Mouse (Mus musculus) midbrain, embryonic 16.5 days (tissue): ENCODE measurements at regions not wholly inside any gene's neighbourhood (a gene's known extent, or its start where the extent isn't known, plus 50 kb on each side); places are given as distances from the start of the nearest gene placed in this dataset.

Experiments
- ATAC-seq: fragments of 200-750 bp; cut with Nextera tagmentation; 2 replicates; pipeline ENCODE4 v1.8.0; 2017; ENCODE audit warnings: moderate TSS enrichment
- H3K27ac ChIP-seq: fragments of 300-500 bp; sonication (generic); 2 replicates; pipeline ENCODE4 v1.5.1; 2014; ENCODE audit warnings: mild to moderate bottlenecking, low read length, mixed read lengths
- H3K27me3 ChIP-seq: fragments of 300-500 bp; sonication (generic); 2 replicates; pipeline ENCODE4 v1.6.1; 2014; ENCODE audit warnings: low read depth, low read length, mixed read lengths; ENCODE audit not compliant: control insufficient read depth, insufficient read depth
- H3K36me3 ChIP-seq: fragments of 300-500 bp; sonication (generic); 2 replicates; pipeline ENCODE4 v1.6.1; 2014; ENCODE audit warnings: mild to moderate bottlenecking, low read length, moderate library complexity, mixed read lengths; ENCODE audit not compliant: control insufficient read depth, insufficient read depth
- H3K4me1 ChIP-seq: fragments of 300-500 bp; sonication (generic); 2 replicates; pipeline ENCODE4 v1.6.1; 2014; ENCODE audit warnings: mild to moderate bottlenecking, low read length, mixed read lengths; ENCODE audit not compliant: control insufficient read depth, insufficient read depth
- H3K4me2 ChIP-seq: fragments of 300-500 bp; sonication (generic); 2 replicates; pipeline ENCODE4 v1.6.1; 2014; ENCODE audit warnings: mild to moderate bottlenecking, low read length, mixed read lengths
- H3K4me3 ChIP-seq: fragments of 300-500 bp; sonication (generic); 2 replicates; pipeline ENCODE4 v1.5.1; 2014; ENCODE audit warnings: low read depth, mild to moderate bottlenecking, low read length, moderate library complexity, mixed read lengths
- H3K9ac ChIP-seq: fragments of 300-500 bp; sonication (generic); 2 replicates; pipeline ENCODE4 v1.6.1; 2014; ENCODE audit warnings: low read depth, low read length, mixed read lengths
- H3K9me3 ChIP-seq: fragments of 300-500 bp; sonication (generic); replicated peaks from 2 replicates; pipeline ENCODE4 v1.6.1; 2014; ENCODE audit warnings: mild to moderate bottlenecking, low read length, mixed read lengths; ENCODE audit not compliant: control insufficient read depth, poor library complexity, severe bottlenecking
- WGBS: fragments of 180-500 bp; shearing (Covaris S2); extraction: QIAGEN DNeasy Blood & Tissue Kit; methylation state at CpG from one replicate; pipeline ENCODE4 v1.1.7; 2014; 5-methylcytosine and 5-hydroxymethylcytosine counted together

DNA sequence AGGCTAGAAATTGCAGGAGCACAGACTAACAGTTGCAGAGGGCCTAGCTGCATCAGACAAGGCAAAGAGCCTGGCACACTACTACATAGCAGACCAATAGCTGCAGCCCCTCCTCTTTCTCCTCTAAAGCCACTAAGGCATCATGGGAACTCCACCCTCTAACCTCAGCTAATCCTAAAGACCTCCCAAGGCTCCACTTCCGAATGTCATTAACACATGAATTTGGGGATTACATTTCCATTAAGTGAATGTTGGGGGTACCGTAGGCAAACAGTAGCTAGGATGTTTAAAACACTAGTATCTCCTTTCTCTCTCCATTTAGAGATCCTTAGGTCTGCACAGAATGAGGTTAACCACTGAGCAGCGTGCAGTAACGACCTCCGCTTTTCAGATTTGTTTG, 173.1 kb downstream of the Sox4 start:
- Histone ChIP-seq H3K4me2 (no peak overlapping the region), H3K9ac (no peak overlapping the region), H3K27me3 (no peaks in the 10 kb centered on the region), H3K27ac (no peak overlapping the region), H3K36me3 (no peaks in the 10 kb centered on the region), H3K4me3 (no peak overlapping the region), H3K4me1 (peaks cover 31% of the 10 kb centered on the region), H3K9me3 (no peaks in the 10 kb centered on the region)
- 39% methylated on average over 5 of the region's 5 CpGs for WGBS
- no peak for ATAC-seq

DNA sequence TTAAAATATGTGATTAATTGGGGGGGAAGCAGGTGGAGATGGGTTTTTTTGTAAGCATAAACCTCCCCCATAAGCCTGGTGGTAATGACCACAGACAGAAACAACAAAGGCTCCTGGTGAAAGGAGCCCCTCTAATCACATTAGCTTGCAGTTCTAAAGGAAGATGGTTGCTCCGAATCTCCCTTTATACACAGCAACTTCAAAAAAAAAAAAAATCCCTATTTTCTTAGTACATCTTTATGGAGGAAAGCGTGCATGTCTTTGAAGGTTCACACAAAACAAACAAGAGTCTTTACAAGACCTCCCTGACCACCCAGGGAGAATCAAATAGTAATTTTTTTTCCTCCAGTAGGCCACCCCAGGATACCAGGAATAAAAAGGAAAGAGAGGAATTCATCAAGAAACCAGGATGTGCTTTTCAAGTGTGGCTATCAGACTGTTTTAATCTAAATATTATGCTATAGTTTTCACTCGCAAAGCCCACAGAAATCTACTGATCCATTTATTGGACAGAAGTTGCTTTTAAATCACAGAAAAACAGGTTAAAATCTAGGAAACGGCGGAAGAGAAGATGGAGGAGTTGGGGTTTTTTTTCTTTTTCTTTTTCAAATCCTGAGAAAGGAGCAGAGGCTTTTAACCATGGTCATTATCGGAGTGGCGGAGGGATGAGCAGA, 178.2 kb downstream of the Sox4 start:
- ATAC-seq = no peak
- no peaks in the 10 kb centered on the region for H3K36me3 ChIP-seq
- no peak overlapping the region for H3K4me3 ChIP-seq
- H3K27ac ChIP-seq = peak overlapping the region; percentile 71
- peak overlapping the region; percentile 34; the same call in 1 of the 2 replicates for H3K4me2 ChIP-seq
- H3K4me1 ChIP-seq = peaks cover 30% of the 10 kb centered on the region
- H3K9ac ChIP-seq = peak overlapping the region; percentile 35; the same call in 1 of the 2 replicates
- H3K27me3 ChIP-seq = no peaks in the 10 kb centered on the region
- no peaks in the 10 kb centered on the region for H3K9me3 ChIP-seq
- WGBS = 15% methylated on average over 7 of the region's 7 CpGs

DNA sequence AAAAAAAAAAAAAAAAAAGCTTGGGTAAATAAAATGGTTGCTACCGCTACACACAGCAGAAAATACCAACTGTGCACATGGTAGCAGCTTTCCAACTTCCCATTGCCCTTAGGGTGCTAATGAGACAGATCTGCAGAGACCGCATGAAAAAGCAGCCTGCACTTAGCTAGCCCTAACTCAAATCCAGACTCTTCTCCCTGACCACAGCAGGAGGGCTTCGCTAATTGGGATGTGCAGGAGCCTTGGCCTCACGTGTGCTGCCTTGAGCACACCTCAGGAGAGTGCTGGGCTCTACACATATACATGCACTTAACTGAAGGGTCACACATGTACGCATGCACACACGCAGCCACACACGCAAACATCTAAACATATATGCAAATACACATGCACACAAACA, 178.9 kb downstream of the Sox4 start:
- H3K27me3 ChIP-seq = no peaks in the 10 kb centered on the region
- WGBS = 11% methylated on average over 7 of the region's 7 CpGs
- peak overlapping the region; percentile 71 for H3K27ac ChIP-seq
- peak; percentile 67 for ATAC-seq
- no peaks in the 10 kb centered on the region for H3K36me3 ChIP-seq
- no peaks in the 10 kb centered on the region for H3K9me3 ChIP-seq
- no peak overlapping the region for H3K4me3 ChIP-seq
- peak overlapping the region; percentile 35; the same call in 1 of the 2 replicates for H3K9ac ChIP-seq
- H3K4me2 ChIP-seq = peak overlapping the region; percentile 34
- peaks cover 34% of the 10 kb centered on the region for H3K4me1 ChIP-seq

DNA sequence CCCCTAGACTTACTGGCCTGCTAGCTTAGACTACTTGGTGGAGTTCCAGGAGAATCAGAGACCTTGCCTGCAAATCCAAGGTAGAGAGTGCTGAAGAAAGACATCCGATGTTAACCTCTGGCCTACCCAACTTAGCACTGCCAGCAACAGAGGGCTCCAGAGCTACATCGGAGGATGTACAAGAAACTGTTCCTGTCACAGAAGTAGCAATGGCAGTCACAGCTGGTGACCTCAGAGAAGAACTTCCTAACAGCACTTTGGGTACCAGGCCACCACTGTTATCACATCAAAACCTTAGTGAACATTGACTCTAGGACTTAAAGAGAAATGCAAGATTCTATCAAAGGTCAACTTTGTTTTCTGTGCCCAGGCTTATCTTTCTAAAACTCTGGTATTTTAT, 180.0 kb downstream of the Sox4 start:
- Histone ChIP-seq H3K9ac (no peak overlapping the region), H3K4me1 (peaks cover 41% of the 10 kb centered on the region), H3K9me3 (no peaks in the 10 kb centered on the region), H3K4me3 (no peak overlapping the region), H3K36me3 (no peaks in the 10 kb centered on the region), H3K27ac (no peak overlapping the region), H3K27me3 (no peaks in the 10 kb centered on the region), H3K4me2 (no peak overlapping the region)
- 89% methylated on average over 2 of the region's 2 CpGs for WGBS
- no peak for ATAC-seq

DNA sequence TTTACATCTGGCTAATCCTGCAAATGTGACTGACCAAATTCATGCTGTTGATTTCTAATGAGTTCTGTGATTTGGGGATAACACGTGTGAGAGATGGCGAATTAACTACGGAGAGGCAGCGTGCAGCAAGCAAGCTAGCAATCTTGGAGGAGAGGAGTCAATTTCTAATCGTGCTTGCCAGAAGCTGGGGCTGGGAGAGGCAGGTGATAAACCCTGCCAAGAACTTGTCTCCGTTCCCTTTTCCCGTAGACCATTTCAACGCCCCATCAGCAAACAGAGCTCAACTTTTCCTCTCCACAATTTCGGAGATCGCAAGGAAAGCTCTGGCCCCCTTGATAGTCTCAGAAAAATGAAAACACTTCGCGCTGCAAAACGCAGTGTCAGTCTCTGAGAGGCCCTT, 183.0 kb downstream of the Sox4 start:
- 24% methylated on average over 13 of the region's 13 CpGs for WGBS
- Histone ChIP-seq H3K4me2 (peak overlapping the region; percentile 4; the same call in 1 of the 2 replicates), H3K36me3 (no peaks in the 10 kb centered on the region), H3K9me3 (no peaks in the 10 kb centered on the region), H3K4me3 (no peak overlapping the region), H3K27me3 (no peaks in the 10 kb centered on the region), H3K4me1 (peaks cover 42% of the 10 kb centered on the region), H3K27ac (peak overlapping the region; percentile 4; the same call in 1 of the 2 replicates), H3K9ac (peak overlapping the region; percentile 33; the same call in 1 of the 2 replicates)
- no peak for ATAC-seq

DNA sequence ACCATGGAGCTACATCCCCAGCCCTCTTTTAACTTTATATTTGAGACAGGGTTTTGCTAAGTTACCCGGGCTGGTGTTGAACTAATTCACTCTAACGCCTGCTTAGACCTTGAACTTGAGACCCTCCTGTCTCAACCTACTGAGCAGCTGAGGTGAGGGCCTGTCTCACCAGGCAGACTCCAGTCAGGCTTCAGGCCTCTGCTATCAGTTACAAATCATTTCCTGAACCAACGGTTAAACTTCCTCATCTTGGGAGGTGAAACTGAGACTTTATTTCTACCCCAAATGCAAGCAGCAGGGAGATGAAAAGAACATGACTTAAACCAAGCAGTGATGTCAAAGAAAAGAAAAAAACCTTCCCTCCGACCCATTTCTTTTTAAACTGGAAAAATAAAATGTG, 183.5 kb downstream of the Sox4 start:
- H3K4me2 ChIP-seq = no peak overlapping the region
- H3K36me3 ChIP-seq = no peaks in the 10 kb centered on the region
- no peaks in the 10 kb centered on the region for H3K9me3 ChIP-seq
- no peaks in the 10 kb centered on the region for H3K27me3 ChIP-seq
- H3K9ac ChIP-seq = no peak overlapping the region
- peaks cover 37% of the 10 kb centered on the region for H3K4me1 ChIP-seq
- H3K27ac ChIP-seq = peak overlapping the region; percentile 63
- WGBS = 61% methylated on average over 4 of the region's 4 CpGs
- H3K4me3 ChIP-seq = no peak overlapping the region
- no peak for ATAC-seq

DNA sequence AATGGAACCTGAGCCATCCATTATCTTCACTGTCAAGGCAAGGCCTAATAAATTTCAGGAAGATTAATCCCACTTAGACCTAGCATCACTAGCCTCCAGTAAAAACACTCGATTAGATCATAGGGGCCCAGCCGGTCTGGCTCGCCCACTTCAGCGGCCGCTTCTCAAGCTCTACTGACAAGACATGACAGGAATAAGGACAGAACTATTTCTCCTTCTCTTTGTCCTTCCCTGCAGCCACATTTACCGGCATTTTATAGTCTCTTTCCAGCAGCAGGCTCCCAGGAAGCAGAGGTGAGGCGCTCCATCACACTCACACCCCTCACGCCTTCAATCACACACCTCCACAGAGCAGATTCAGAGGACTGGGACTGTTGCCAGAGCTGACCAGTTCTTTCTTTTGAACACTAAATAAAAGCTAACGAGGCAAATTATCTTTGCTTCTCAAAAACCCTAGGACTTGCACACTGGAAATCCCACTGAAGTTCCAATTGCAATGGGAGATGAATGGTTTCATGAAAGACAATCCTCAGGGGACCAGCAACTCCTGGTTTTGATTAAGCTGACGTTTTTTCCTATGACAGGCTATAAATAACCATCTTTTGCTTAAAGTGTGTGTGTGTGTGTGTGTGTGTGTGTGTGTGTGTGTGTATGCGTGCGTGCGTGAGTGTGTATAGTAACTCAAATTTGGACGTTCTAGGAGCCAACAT, 184.6 kb downstream of the Sox4 start:
- ATAC-seq = peak; percentile 31; the same call in 1 of the 2 replicates
- no peaks in the 10 kb centered on the region for H3K9me3 ChIP-seq
- WGBS = 30% methylated on average over 14 of the region's 14 CpGs
- H3K9ac ChIP-seq = peak overlapping the region; percentile 36
- H3K36me3 ChIP-seq = no peaks in the 10 kb centered on the region
- peak overlapping the region; percentile 24; the same call in 1 of the 2 replicates for H3K4me2 ChIP-seq
- H3K4me1 ChIP-seq = peaks cover 28% of the 10 kb centered on the region
- no peaks in the 10 kb centered on the region for H3K27me3 ChIP-seq
- H3K27ac ChIP-seq = peak overlapping the region; percentile 70
- H3K4me3 ChIP-seq = no peak overlapping the region

DNA sequence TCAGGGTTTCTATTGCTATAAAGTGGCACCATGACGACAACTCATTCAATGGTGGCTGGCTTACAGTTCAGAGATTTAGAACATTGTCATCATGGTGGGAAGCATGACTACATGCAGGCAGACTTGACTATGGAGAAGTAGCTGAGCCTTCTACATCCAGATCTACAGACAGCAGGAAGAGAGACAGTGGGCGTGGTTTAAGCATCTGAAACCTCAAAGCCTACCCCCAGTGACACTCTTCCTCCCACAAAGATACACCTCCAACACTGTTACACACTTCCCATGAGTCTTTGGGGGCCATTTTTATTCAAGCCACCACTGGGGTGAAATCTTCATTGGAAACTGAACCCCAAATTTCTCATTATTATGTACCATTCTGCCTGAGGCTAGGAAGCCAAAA, 191.0 kb downstream of the Sox4 start:
- H3K27me3 ChIP-seq = no peaks in the 10 kb centered on the region
- no peak for ATAC-seq
- no peaks in the 10 kb centered on the region for H3K9me3 ChIP-seq
- peaks cover 14% of the 10 kb centered on the region for H3K4me1 ChIP-seq
- H3K4me3 ChIP-seq = no peak overlapping the region
- WGBS = 85% methylated on average over 2 of the region's 2 CpGs
- H3K9ac ChIP-seq = no peak overlapping the region
- H3K27ac ChIP-seq = no peak overlapping the region
- no peak overlapping the region for H3K4me2 ChIP-seq
- H3K36me3 ChIP-seq = no peaks in the 10 kb centered on the region

DNA sequence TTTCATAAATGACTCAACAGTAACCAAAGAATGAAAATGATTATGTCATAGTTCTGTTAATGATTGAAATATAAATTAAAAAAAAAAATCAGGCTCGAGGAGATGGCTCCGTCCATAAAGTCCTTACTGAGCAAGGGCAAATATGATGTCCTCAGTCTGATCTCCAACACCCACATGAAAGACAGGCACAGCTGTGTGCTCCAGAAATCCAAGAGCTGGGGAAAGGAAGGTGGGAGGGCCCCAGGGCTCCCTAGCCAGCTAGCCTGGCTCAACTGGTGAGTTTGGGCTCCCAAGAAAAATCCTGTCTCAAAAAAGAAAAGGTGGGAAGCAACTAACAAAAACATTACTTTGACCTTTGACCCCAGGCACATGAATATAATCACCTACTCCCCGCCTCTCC, 194.5 kb downstream of the Sox4 start:
- Histone ChIP-seq H3K9ac (no peak overlapping the region), H3K9me3 (no peaks in the 10 kb centered on the region), H3K4me3 (no peak overlapping the region), H3K27me3 (no peaks in the 10 kb centered on the region), H3K36me3 (no peaks in the 10 kb centered on the region), H3K4me2 (no peak overlapping the region), H3K27ac (no peak overlapping the region), H3K4me1 (peaks cover 21% of the 10 kb centered on the region)
- ATAC-seq = no peak
- 49% methylated on average over 3 of the region's 3 CpGs for WGBS
